Mouse (Mus musculus): ENCODE data around the gene Hilpda.

DNA sequence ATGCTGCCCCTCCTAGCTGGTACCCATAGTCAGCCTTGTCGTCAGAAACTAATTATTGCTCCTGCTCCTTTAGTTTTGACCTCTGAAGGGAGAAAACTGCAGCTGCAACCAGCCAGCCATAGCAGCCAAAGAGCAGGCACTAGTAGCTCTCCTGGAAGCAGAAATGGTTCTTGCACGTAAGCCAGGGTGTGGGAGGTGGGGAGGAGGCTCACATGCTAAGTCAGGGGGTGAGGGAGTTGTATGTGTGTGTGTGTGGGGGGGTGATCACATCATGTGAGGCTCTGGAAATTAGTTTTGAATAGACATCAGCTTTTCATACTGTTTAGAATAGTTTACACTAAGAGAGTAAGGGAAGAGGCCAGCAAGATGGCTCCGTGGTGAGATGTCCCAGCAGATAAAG lies 45.7 kb downstream of the Hilpda start:
- TF ChIP-seq GATA1 (IDR thresholded peaks at IDR 0.05; ENCODE audit: borderline replicate concordance, low read length), result no peak
- TF ChIP-seq FLI1 (IDR thresholded peaks at IDR 0.05; ENCODE audit: low read length), result no peak

All from megakaryocyte, embryonic 14.5 days (primary cell).